Mouse (Mus musculus) CH12.LX (cell line): ENCODE measurements around the gene Rnf213.

Source experiments
- CHD1 ChIP-seq: IDR thresholded peaks from 2 replicates; pipeline ENCODE4 v1.6.1; 2012; ENCODE audit warnings: low read depth, low read length, improper control_type of control experiment, inconsistent platforms
- CTCF ChIP-seq, 2 experiments: IDR thresholded peaks in 1 of 2; conservative IDR thresholded peaks in 1 of 2; 2 replicates each; pipeline ENCODE4 v1.5.1; 2011 to 2012; ENCODE audit warnings: low read depth in 2 of 2, low read length in 2 of 2, improper control_type of control experiment in 1 of 2, inconsistent platforms in 1 of 2, mild to moderate bottlenecking in 1 of 2, moderate library complexity in 1 of 2
- EP300 ChIP-seq: IDR thresholded peaks from 2 replicates; pipeline ENCODE4 v1.6.1; 2011; ENCODE audit warnings: low read length, improper control_type of control experiment
- MXI1 ChIP-seq: IDR thresholded peaks from 2 replicates; pipeline ENCODE4 v1.6.1; 2011; ENCODE audit warnings: mild to moderate bottlenecking, low read depth, low read length, improper control_type of control experiment
- MYC ChIP-seq: IDR thresholded peaks from 2 replicates; pipeline ENCODE4 v1.6.1; 2011; ENCODE audit warnings: low read depth, mild to moderate bottlenecking, improper control_type of control experiment, low read length
- POLR2A ChIP-seq: IDR thresholded peaks from 2 replicates; pipeline ENCODE4 v1.6.1; 2011; ENCODE audit warnings: low read depth, mild to moderate bottlenecking, improper control_type of control experiment, low read length
- ZNF384 ChIP-seq: IDR thresholded peaks from 2 replicates; pipeline ENCODE4 v1.6.1; 2012; ENCODE audit warnings: low read depth, low read length, improper control_type of control experiment, inconsistent platforms

DNA sequence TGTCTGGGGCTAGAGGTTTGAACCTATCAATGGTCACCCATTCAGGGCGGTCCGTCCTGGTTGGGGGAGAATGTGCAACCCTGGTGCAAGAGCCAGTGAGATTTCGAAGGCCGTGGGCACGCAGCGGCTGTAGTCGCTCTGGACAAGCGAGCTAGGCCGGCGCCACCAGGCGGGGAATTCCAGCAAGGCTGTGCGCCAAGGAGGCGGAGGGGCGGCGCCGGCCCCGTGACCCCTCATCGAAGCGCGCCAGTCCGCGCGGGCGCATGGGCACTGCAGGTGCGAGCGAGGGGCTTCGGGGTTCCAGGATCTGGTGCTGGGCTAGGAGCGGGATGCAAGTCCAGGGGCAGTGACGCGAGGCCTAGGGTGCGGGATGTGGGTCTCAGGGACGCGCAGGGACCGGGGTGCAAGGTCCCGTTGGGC, 3.0 kb upstream of the Rnf213 start:
- TF ChIP-seq ZNF384 = no peak
- TF ChIP-seq CHD1 = no peak; the same call in 1 of the 2 replicates
- TF ChIP-seq MXI1 = peak; percentile 38; the same call in 1 of the 2 replicates
- peak in 1 of 2 experiments; percentile 44; a peak in 2 of 4 replicates for TF ChIP-seq CTCF (conservative IDR thresholded peaks at IDR 0.05 in 1 of 2, IDR thresholded peaks at IDR 0.05 in 1 of 2; ENCODE audit: low read depth in 2 of 2, low read length in 2 of 2)
- peak; percentile 45; the same call in 1 of the 2 replicates for TF ChIP-seq POLR2A
- no peak for TF ChIP-seq EP300
- peak; percentile 6; the same call in 1 of the 2 replicates for TF ChIP-seq MYC
